Mouse (Mus musculus): ENCODE results near the gene Gm47995. TPM values are rescaled to one million over a fixed set of nuclear protein-coding genes. Genes with fewer than 3 reads are reported as not detected.

Gm47995 gene
- polyA plus RNA-seq, 1 experiment: 1.3 TPM

DNA sequence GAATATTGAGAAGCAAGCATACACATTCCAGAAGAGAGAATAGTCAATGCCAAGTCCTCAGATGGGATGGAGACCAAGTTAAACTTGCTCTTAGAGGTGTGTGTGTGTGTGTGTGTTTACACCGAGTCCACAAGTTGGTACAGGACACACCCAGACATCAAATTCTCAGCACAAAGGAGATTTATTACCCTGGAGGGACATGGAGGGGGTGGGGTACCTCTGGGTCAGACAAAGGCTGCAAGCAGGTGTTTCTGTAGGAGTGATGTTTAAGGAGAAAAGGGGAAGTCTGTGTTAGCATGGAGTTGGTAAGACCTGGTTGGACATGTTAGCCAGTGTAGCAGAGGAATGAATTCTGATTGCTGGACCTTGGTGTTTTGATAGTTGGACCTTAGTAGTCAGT is 17.7 kb downstream of the Gm47995 start:
- H3K27ac ChIP-seq (ENCODE audit: control insufficient read depth, insufficient read depth, low read depth, low read length): no peak overlapping the region
- no peaks in the 10 kb centered on the region for H3K27me3 ChIP-seq (ENCODE audit: control insufficient read depth, insufficient read depth, low read length)
- no peaks in the 10 kb centered on the region for H3K4me1 ChIP-seq (ENCODE audit: control insufficient read depth, insufficient read depth, low read length)
- H3K4me3 ChIP-seq (ENCODE audit: control insufficient read depth, low read depth, low read length): no peak overlapping the region
- no peaks in the 10 kb centered on the region for H3K36me3 ChIP-seq (ENCODE audit: control insufficient read depth, insufficient read depth, low read length)
- TF ChIP-seq CTCF (IDR thresholded peaks at IDR 0.05; ENCODE audit: control insufficient read depth, insufficient read depth, insufficient replicate concordance, low read depth, low read length) (no peak), POLR2A (IDR thresholded peaks at IDR 0.05; ENCODE audit: control insufficient read depth, low read depth, low read length) (no peak)

DNA sequence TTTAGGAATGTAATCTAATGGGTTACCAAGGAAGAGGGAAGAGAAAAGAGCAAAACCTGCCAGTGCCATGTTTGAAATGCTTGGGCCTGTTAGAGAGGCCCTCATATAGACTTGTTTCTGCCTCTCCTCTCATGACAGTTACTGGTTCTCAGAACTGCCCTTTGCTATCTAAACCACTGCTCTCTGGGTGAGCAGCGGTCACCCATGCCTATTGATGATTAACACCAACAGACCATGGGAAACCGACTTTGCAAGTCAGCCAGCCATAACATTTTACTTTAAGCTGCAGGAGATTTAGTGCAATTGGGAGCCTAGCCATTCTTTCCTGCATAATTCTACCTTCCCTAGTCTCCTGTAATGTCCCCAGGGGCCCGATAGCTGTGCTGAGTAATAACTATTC is 18.2 kb downstream of the Gm47995 start:
- Histone ChIP-seq H3K36me3 (ENCODE audit: control insufficient read depth, insufficient read depth, low read length) (no peaks in the 10 kb centered on the region), H3K4me1 (ENCODE audit: control insufficient read depth, insufficient read depth, low read length) (no peaks in the 10 kb centered on the region), H3K27ac (ENCODE audit: control insufficient read depth, insufficient read depth, low read depth, low read length) (no peak overlapping the region), H3K27me3 (ENCODE audit: control insufficient read depth, insufficient read depth, low read length) (no peaks in the 10 kb centered on the region), H3K4me3 (ENCODE audit: control insufficient read depth, low read depth, low read length) (no peak overlapping the region)
- TF ChIP-seq CTCF (IDR thresholded peaks at IDR 0.05; ENCODE audit: control insufficient read depth, insufficient read depth, insufficient replicate concordance, low read depth, low read length) (no peak), POLR2A (IDR thresholded peaks at IDR 0.05; ENCODE audit: control insufficient read depth, low read depth, low read length) (no peak)

DNA sequence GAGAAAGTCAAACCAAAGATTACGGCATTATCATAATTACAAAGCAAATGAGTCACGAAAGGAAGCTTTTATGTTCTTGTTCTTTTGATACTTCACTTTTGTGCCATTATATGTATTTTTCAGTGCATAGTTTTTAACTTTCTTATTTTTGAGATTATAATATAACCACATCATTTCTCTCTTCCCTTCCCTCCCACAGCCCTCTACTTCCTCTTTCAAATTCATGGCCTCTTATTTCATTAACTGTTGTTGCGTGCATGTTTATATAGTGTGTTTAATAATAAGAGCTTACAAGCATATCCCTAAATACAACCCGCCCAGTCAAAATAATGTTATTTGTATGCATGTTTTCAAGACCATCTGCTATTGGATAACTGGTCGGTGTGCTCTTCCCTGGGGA is 20.8 kb downstream of the Gm47995 start:
- Histone ChIP-seq H3K36me3 (ENCODE audit: control insufficient read depth, insufficient read depth, low read length) (no peaks in the 10 kb centered on the region), H3K4me3 (ENCODE audit: control insufficient read depth, low read depth, low read length) (no peak overlapping the region), H3K4me1 (ENCODE audit: control insufficient read depth, insufficient read depth, low read length) (no peaks in the 10 kb centered on the region), H3K27ac (ENCODE audit: control insufficient read depth, insufficient read depth, low read depth, low read length) (no peak overlapping the region), H3K27me3 (ENCODE audit: control insufficient read depth, insufficient read depth, low read length) (no peaks in the 10 kb centered on the region)
- no peak for TF ChIP-seq POLR2A (IDR thresholded peaks at IDR 0.05; ENCODE audit: control insufficient read depth, low read depth, low read length)
- TF ChIP-seq CTCF (IDR thresholded peaks at IDR 0.05; ENCODE audit: control insufficient read depth, insufficient read depth, insufficient replicate concordance, low read depth, low read length): no peak

DNA sequence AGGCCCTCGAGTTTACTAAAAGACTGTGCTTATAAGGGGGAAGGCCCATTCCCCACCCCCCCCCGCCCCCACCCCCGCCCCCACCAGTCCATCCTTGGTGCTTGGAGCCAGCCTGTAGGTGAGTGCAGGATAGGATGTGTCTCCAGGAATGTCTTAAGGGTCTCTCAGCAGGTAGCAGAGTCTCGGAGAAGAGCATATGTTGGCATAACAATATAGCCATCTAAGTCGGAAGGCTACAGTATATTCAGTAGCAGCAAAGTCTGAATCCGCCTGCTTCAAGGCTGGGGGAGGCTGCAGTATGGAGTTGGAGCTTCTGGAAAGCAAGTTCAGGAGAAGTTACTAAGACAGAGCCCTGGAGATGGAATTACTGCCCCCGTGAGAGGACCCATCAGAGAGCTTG is 21.9 kb downstream of the Gm47995 start:
- Histone ChIP-seq H3K36me3 (ENCODE audit: control insufficient read depth, insufficient read depth, low read length) (no peaks in the 10 kb centered on the region), H3K27ac (ENCODE audit: control insufficient read depth, insufficient read depth, low read depth, low read length) (no peak overlapping the region), H3K4me3 (ENCODE audit: control insufficient read depth, low read depth, low read length) (no peak overlapping the region), H3K4me1 (ENCODE audit: control insufficient read depth, insufficient read depth, low read length) (no peaks in the 10 kb centered on the region), H3K27me3 (ENCODE audit: control insufficient read depth, insufficient read depth, low read length) (no peaks in the 10 kb centered on the region)
- no peak for TF ChIP-seq CTCF (IDR thresholded peaks at IDR 0.05; ENCODE audit: control insufficient read depth, insufficient read depth, insufficient replicate concordance, low read depth, low read length)
- TF ChIP-seq POLR2A (IDR thresholded peaks at IDR 0.05; ENCODE audit: control insufficient read depth, low read depth, low read length): no peak

DNA sequence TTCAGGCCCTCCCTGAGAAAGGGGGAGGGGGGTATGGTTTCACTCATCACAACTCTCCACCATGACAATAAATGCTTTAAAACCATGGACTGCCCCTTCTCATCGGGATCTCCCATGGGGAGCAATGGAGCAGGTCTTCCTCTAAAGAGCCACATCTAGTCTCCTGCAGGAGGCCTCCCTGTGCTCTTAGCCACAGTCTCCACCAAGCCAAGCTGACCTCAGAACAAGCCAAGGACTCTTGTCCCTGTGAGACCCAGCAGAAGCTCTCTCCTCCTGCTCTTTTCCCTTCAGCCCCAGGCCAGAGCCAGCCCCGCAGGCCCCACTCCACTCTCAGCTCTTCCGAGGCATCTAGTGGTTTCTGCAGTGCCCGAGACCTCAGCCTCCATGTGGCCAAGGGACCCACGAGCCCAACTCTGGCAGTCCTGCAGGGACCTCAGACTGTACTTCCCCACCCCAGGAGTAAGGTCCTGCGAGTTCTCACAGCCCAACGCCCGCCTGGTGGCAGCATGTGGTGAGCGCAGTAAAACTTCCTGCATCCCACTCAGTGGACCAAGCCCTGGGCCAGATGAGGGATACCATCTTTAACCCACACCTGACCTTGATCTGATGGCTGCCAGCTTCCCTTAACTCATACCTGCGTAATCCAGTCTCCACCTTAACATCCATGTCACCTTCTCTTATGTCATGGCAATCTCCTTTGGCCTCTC is 24.5 kb downstream of the Gm47995 start:
- Histone ChIP-seq H3K36me3 (ENCODE audit: control insufficient read depth, insufficient read depth, low read length) (no peaks in the 10 kb centered on the region), H3K4me3 (ENCODE audit: control insufficient read depth, low read depth, low read length) (no peak overlapping the region), H3K27me3 (ENCODE audit: control insufficient read depth, insufficient read depth, low read length) (no peaks in the 10 kb centered on the region), H3K27ac (ENCODE audit: control insufficient read depth, insufficient read depth, low read depth, low read length) (no peak overlapping the region), H3K4me1 (ENCODE audit: control insufficient read depth, insufficient read depth, low read length) (no peaks in the 10 kb centered on the region)
- no peak for TF ChIP-seq CTCF (IDR thresholded peaks at IDR 0.05; ENCODE audit: control insufficient read depth, insufficient read depth, insufficient replicate concordance, low read depth, low read length)
- TF ChIP-seq POLR2A (IDR thresholded peaks at IDR 0.05; ENCODE audit: control insufficient read depth, low read depth, low read length): no peak

DNA sequence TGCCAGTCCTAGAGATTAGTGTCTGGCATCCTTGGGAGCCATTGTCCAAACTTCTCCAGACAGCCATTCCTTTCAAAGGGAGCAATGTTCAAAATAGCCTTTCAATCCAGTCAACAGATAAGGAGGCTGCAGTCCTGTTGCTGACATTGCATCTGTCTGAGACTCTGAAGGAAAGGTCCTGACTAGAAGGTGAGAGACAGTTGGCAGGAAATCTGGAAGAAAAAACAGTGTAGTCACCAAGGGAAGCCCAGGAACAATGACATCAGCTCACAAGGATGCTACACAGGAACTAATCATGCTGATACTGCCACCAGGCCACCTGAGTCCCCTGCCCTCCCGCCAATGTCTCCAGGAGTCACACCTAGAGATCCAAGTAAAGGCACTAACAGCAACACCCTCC is 25.1 kb downstream of the Gm47995 start:
- TF ChIP-seq POLR2A (IDR thresholded peaks at IDR 0.05; ENCODE audit: control insufficient read depth, low read depth, low read length) (no peak), CTCF (IDR thresholded peaks at IDR 0.05; ENCODE audit: control insufficient read depth, insufficient read depth, insufficient replicate concordance, low read depth, low read length) (no peak)
- Histone ChIP-seq H3K4me1 (ENCODE audit: control insufficient read depth, insufficient read depth, low read length) (no peaks in the 10 kb centered on the region), H3K27ac (ENCODE audit: control insufficient read depth, insufficient read depth, low read depth, low read length) (no peak overlapping the region), H3K4me3 (ENCODE audit: control insufficient read depth, low read depth, low read length) (no peak overlapping the region), H3K36me3 (ENCODE audit: control insufficient read depth, insufficient read depth, low read length) (no peaks in the 10 kb centered on the region), H3K27me3 (ENCODE audit: control insufficient read depth, insufficient read depth, low read length) (no peaks in the 10 kb centered on the region)

DNA sequence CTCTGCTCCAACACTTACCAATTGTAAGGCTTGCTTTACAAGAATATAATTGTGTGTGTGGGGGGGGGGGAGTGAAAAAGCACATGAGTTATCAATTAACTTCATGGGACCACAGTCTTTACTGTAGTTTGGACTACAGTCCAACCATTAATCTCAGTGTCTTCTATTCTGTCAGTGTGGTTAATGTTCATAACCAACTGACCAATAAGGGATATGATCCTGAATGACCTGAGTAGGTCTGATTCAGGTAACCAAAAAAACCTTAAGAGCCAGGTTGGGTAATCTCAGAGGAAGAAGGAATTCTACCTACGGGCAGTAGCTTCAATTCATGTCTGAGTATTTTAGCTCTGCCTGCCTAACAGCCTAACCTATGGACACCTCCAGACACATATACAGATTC is 26.3 kb downstream of the Gm47995 start:
- no peaks in the 10 kb centered on the region for H3K4me1 ChIP-seq (ENCODE audit: control insufficient read depth, insufficient read depth, low read length)
- no peak overlapping the region for H3K27ac ChIP-seq (ENCODE audit: control insufficient read depth, insufficient read depth, low read depth, low read length)
- no peaks in the 10 kb centered on the region for H3K27me3 ChIP-seq (ENCODE audit: control insufficient read depth, insufficient read depth, low read length)
- no peak overlapping the region for H3K4me3 ChIP-seq (ENCODE audit: control insufficient read depth, low read depth, low read length)
- TF ChIP-seq POLR2A (IDR thresholded peaks at IDR 0.05; ENCODE audit: control insufficient read depth, low read depth, low read length) (no peak), CTCF (IDR thresholded peaks at IDR 0.05; ENCODE audit: control insufficient read depth, insufficient read depth, insufficient replicate concordance, low read depth, low read length) (no peak)
- no peaks in the 10 kb centered on the region for H3K36me3 ChIP-seq (ENCODE audit: control insufficient read depth, insufficient read depth, low read length)
